Mouse (Mus musculus): Measurements from ENCODE around the gene Vmn1r170. TPM values are rescaled to one million over a fixed set of nuclear protein-coding genes. Genes with fewer than 3 reads are reported as not detected.
"Not testable (repeated sequence)": the region's sequence is repeated elsewhere in the genome, so short reads cannot be mapped to it uniquely, and the experiment has no call there.

Gene Vmn1r170
- not detected in 2 replicates for polyA plus RNA-seq (2012; ENCODE audit: insufficient read depth, low replicate concordance)

DNA sequence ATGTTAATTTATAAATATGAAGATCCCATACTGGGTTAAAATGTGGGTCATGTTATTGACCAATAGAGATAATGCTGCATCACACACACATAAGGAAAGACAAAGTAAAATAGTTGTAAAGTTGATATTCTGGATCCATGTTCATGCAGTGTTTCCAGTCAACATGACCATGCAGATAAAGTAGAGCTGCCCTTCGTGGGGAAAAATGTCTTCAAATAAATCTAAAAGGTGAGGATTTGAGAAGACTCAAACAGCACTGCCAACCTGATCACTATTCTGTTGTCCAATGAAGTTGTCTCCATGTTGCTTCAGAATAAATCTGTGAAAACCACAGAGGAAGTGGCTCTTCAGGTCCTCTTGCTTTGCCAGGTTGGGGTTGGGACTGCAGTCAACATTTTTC is at the start of gene Vmn1r170:
Vmn1r170 (plus strand) TSS at position 301 of the 400 bp plus-strand sequence.
- not testable (repeated sequence) for H3K36me3 ChIP-seq (replicated peaks; ENCODE audit: low read length); H3K4me3 ChIP-seq (replicated peaks); H3K27me3 ChIP-seq (replicated peaks); H3K4me1 ChIP-seq; H3K9me3 ChIP-seq

DNA sequence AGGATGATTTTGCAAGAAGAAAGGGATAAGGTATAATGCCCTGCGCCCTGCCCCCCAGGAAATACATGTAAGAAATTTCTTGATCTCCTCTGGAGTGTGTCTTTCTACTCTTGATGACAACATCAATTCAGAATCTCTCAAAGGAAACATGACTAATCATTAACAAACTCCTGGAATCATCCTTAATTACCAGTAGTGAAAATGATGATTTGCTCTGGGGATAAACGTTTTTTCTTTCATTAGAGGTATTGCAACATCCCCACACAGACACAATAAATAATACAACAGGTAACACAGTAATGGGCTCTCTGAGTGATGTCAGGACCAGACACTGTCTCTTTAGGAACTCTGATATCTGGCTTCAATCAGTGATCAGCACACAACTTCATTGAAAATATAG is 30.7 kb upstream of the Vmn1r170 start, which contains the start of gene Vmn1r169:
Vmn1r169 (plus strand) TSS at position 301 of the 400 bp plus-strand sequence.
- H3K4me1 ChIP-seq; H3K36me3 ChIP-seq (replicated peaks; ENCODE audit: low read length); H3K4me3 ChIP-seq (replicated peaks); H3K9me3 ChIP-seq; H3K27me3 ChIP-seq (replicated peaks): not testable (repeated sequence)

DNA sequence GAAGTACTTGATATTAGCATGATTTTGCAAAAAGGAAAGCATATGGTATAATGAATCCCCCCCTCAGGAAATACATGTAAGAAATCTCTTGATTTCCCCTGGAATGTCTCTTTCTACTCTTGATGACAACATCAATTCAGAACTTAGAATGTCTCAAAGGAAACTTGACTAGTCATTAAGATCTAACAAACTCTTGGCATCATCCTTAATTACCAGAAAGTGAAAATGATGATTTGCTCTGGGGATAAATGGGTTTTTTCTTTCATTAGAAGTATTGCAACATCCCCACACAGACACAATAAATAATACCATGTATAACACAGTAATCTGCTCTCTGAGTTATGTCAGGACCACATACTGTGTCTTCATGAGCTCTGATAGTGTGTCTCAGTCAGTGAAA is 24.4 kb downstream of the Vmn1r170 start, which contains the start of gene Vmn1r171:
Vmn1r171 (plus strand) TSS at position 301 of the 400 bp plus-strand sequence.
- no peaks in the 10 kb centered on the region for H3K27me3 ChIP-seq (replicated peaks)
- no peak within 1 kb of the TSS for H3K4me3 ChIP-seq (replicated peaks)
- TF ChIP-seq GATA1 (IDR thresholded peaks at IDR 0.05; ENCODE audit: borderline replicate concordance, low read length) (no peak), FLI1 (IDR thresholded peaks at IDR 0.05; ENCODE audit: low read length) (no peak)
- H3K36me3 ChIP-seq (replicated peaks; ENCODE audit: low read length): no peaks in the 10 kb centered on the region
- no peaks in the 10 kb centered on the region for H3K4me1 ChIP-seq
- peaks cover 2% of the 10 kb centered on the region for H3K9me3 ChIP-seq

Other genes starting within 250 kb of the Vmn1r170 start
- gene Nlrp5, start 220.3 kb upstream of the Vmn1r170 start, polyA plus RNA-seq (2012; ENCODE audit: insufficient read depth, low replicate concordance): not detected in 2 replicates
- 0.62 TPM in 1 of 2 replicates, not detected in the other for gene Vmn1r167, start 99.0 kb upstream of the Vmn1r170 start, polyA plus RNA-seq (2012; ENCODE audit: insufficient read depth, low replicate concordance)
- gene Vmn1r168, start 66.4 kb upstream of the Vmn1r170 start, polyA plus RNA-seq (2012; ENCODE audit: insufficient read depth, low replicate concordance): not detected in 2 replicates
- not detected in 2 replicates for gene Vmn1r169, start 30.6 kb upstream of the Vmn1r170 start, polyA plus RNA-seq (2012; ENCODE audit: insufficient read depth, low replicate concordance)
- not detected in 2 replicates for gene Vmn1r171, start 24.5 kb downstream of the Vmn1r170 start, polyA plus RNA-seq (2012; ENCODE audit: insufficient read depth, low replicate concordance)
- not detected in 2 replicates for gene Vmn1r172, start 52.1 kb downstream of the Vmn1r170 start, polyA plus RNA-seq (2012; ENCODE audit: insufficient read depth, low replicate concordance)
- 0.04 TPM in 1 of 2 replicates, not detected in the other for gene Vmn1r173, start 94.5 kb downstream of the Vmn1r170 start, polyA plus RNA-seq (2012; ENCODE audit: insufficient read depth, low replicate concordance)
- 0.56 TPM in 1 of 2 replicates, not detected in the other for gene Vmn1r174, start 146.1 kb downstream of the Vmn1r170 start, polyA plus RNA-seq (2012; ENCODE audit: insufficient read depth, low replicate concordance)
- gene Vmn1r175, start 204.5 kb downstream of the Vmn1r170 start, polyA plus RNA-seq (2012; ENCODE audit: insufficient read depth, low replicate concordance): not detected in 2 replicates
- not detected in 2 replicates for gene Vmn1r176, start 231.2 kb downstream of the Vmn1r170 start, polyA plus RNA-seq (2012; ENCODE audit: insufficient read depth, low replicate concordance)

Measured in megakaryocyte, embryonic 14.5 days (primary cell).